Mouse (Mus musculus): Measurements from ENCODE around the gene Lck. TPM values are rescaled to one million over a fixed set of nuclear protein-coding genes. Genes with fewer than 3 reads are reported as not detected.

Gene Lck
- total RNA-seq, 2 experiments from 2014 or later: 2.8 to 6.2 TPM

DNA sequence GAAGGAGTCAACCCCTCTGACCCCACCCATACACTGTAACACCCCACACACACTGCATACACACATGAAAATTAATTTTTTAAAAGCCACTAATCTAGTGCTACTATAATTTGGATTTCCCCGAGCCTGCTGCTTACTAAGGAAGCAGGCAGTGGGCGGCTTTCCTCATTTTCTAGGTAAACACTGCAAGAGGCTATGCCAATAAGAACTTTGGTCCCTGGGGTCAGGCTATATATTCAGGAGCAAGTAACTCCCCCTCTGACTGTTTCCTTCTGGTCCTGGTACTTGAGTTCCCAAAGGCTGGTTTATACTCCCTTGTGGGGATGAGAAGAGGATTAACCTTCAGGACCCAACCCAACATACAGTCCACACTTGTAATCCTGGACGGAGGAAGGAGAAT lies 47.6 kb downstream of the Lck start:
- Histone ChIP-seq H3K27ac (no peak overlapping the region), H3K4me3 (no peak overlapping the region)
- no peak for DNase-seq (ENCODE audit: low spot score in 2 of 2)
- TF ChIP-seq CTCF (conservative IDR thresholded peaks at IDR 0.05): no peak

GRCm38 (mm10) chr4:129525338-129525737 lies 48.1 kb downstream of the Lck start:
- no peak for DNase-seq (ENCODE audit: low spot score in 2 of 2)
- no peak for TF ChIP-seq CTCF (conservative IDR thresholded peaks at IDR 0.05)

GRCm38 (mm10) chr4:129518519-129518918 lies 54.9 kb downstream of the Lck start:
- TF ChIP-seq CTCF (conservative IDR thresholded peaks at IDR 0.05): no peak
- H3K4me3 ChIP-seq: no peak overlapping the region
- no peak for DNase-seq (ENCODE audit: low spot score in 2 of 2)
- no peak overlapping the region for H3K27ac ChIP-seq

More at GRCm38 (mm10) chr4:129525338-129525737, 48.1 kb downstream of the Lck start:
- no peak overlapping the region for H3K4me3 ChIP-seq
- H3K27ac ChIP-seq: no peak overlapping the region

DNA sequence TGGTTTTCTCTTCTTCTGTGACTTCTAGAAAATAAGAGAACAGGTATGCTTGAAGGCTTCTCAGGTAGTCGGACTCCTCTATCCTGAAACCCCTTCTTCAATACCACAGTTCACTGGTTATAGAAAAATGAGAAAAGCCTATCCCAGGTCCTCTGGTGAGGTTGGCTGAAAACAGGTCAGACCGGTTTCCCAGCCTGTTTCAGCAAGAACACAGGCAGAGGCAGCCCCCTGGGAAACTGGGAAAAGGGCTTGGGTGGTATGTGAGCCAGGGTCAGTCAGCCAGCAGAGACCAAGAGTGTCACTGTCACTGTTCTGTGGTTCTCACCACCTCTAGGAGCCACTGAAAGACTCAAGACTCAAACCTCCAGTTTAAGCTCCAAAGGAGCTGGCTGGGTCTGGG lies 56.5 kb downstream of the Lck start:
- no peak for DNase-seq (ENCODE audit: low spot score in 2 of 2)
- no peak for TF ChIP-seq CTCF (conservative IDR thresholded peaks at IDR 0.05)
- Histone ChIP-seq H3K4me3 (no peak overlapping the region), H3K27ac (no peak overlapping the region)

GRCm38 (mm10) chr4:129514300-129514898 lies 59.0 kb downstream of the Lck start:
- H3K4me3 ChIP-seq: peak overlapping the region; percentile 64
- TF ChIP-seq CTCF (conservative IDR thresholded peaks at IDR 0.05): peak; percentile 91
- peak overlapping the region; percentile 87 for H3K27ac ChIP-seq
- DNase-seq (ENCODE audit: low spot score in 2 of 2): peak in 1 of 2 experiments; percentile 62

DNA sequence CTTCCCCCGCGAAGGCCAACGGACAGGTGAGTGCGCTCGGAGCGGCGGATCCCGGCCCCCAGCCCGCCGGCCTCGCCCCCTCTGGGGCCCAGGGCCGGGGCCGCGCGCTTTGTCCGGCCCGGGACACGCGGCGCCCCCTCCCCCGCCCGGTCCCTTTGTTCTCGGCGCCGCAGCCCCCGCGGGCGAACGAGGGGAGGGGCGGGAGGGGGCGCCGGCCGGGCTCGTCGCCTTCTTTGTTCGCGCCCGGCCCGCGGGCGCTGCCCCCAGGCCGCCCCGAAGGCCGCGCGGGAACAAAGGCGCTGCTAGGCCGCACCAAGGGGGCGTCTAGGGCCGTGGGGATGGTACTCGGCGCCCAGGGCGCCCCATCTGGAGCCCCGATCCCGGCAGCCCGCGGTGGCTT lies 59.5 kb downstream of the Lck start:
- H3K4me3 ChIP-seq: peak overlapping the region; percentile 64
- peak overlapping the region; percentile 87 for H3K27ac ChIP-seq
- DNase-seq (ENCODE audit: low spot score in 2 of 2): no peak
- no peak for TF ChIP-seq CTCF (conservative IDR thresholded peaks at IDR 0.05)

DNA sequence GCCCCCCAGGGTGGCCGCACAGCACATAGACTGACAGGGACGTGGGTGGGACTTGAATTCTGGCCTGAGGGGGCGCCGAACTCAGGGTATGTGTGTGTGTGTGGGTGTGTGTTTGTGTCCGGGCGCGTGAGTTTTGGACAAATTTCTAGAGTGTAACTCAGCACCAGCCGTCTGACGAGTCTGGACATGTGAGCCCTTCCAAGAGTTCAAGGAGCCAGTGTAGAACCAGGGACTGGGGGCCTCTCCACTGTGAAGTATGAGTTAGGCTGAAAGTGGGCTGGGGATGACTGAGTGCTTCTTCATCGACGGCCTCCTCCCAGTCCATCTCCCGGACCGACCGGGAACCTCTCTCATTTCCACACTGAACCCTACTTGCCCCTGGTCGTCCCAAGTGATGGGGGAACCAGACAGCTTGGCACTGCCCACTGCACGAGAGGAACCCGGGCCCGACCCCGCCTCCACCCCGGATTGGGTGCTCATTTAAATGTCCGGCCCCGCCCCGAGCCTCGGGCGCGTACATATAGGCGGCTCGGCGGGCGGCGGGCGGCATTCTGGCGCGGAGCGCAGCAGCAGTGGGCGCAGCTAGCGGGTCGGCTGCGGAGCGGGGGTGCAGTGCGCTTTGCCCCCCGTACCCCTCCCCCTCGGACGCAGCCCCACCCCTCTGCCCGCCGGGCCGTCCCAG lies 60.2 kb downstream of the Lck start, which contains the start of gene Marcksl1:
TSS of gene Marcksl1 (plus strand) at position 496 of the 682 bp plus-strand sequence.
- peak; percentile 81 for DNase-seq (ENCODE audit: low spot score in 2 of 2)
- no peak for TF ChIP-seq CTCF (conservative IDR thresholded peaks at IDR 0.05)
- H3K27ac ChIP-seq: peak within 1 kb of the TSS; percentile 87
- H3K4me3 ChIP-seq: peak within 1 kb of the TSS; percentile 64

- DNase-seq (ENCODE audit: low spot score in 2 of 2): no peak
- no peak for TF ChIP-seq CTCF (conservative IDR thresholded peaks at IDR 0.05)
- Histone ChIP-seq H3K4me3 (no peak overlapping the region), H3K27ac (peak overlapping the region; percentile 70)
Observed at GRCm38 (mm10) chr4:129511413-129512096, 61.9 kb downstream of the Lck start.

DNA sequence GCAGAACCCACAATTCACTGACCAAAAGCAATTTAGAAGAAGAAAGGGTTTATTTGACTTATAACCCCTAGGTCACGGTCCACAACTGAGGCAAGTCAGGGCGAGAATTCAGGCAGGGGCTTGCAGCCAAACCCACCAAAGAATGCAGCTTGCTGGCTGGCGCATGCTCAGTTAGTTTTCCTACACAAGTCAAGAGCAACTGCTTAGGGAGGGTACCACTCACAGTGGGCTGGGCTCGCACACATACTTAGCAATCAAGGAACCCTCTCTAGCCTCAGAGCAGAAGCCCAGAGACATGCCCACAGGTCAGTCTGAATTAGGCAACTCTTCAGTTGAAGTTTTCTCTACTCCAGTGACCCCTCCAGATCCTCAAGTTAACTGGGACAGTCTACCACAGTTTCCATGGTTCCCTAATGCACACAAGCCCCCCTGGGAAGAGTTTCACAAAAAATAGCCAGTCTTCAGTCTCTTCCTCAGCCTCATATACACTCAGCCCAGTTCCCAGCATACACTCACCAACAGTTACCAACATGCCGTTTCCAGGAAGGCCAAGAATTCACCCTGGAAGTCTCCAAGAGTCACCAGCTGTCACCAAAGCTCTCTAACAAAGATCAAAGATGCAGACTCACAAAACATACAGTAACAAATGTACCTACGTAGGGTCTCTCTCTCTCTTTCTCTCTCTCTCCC lies 62.6 kb downstream of the Lck start:
- DNase-seq (ENCODE audit: low spot score in 2 of 2): no peak
- peak overlapping the region; percentile 70 for H3K27ac ChIP-seq
- TF ChIP-seq CTCF (conservative IDR thresholded peaks at IDR 0.05): no peak
- no peak overlapping the region for H3K4me3 ChIP-seq

GRCm38 (mm10) chr4:129509650-129510049 lies 63.8 kb downstream of the Lck start:
- TF ChIP-seq CTCF (conservative IDR thresholded peaks at IDR 0.05): no peak
- H3K4me3 ChIP-seq: no peak overlapping the region
- DNase-seq (ENCODE audit: low spot score in 2 of 2): no peak
- no peak overlapping the region for H3K27ac ChIP-seq

DNA sequence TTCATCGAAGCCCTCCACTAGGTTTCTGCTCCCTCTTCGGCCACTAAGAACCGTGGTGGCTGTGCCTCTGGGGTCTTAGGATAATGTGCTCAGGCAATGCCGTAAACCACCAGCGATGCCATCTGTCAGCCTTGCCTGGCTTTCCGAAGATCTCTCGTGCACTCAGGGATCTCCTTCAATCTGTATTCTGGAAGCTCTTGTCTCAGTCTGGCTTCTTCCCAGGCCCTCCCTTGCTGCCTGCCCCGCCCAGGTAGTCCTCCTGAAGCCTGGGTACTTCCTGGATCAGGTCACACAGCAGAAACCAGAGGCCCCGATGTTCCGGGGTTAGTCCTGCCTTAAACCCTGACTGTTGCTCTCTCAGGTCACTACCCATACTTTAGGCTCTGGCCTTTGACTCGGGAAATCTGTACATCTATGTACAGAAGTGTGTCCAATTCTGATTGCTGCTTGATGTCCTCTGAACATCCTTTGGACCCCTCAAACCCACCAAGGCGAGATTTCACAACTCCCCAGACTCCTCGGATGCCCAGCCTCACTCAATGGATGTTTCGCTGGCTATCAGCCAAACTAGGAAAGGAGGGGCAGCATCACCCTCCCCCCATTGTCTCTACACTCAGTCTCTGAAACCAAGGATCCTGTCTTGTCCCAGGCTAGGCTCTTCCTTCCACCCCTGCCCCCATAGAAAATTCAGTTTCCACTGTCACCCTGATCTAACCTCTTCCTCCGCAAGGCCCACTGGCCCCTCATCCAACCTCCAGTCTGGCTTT lies 64.4 kb downstream of the Lck start:
- no peak for TF ChIP-seq CTCF (conservative IDR thresholded peaks at IDR 0.05)
- no peak for DNase-seq (ENCODE audit: low spot score in 2 of 2)
- no peak overlapping the region for H3K27ac ChIP-seq

GRCm38 (mm10) chr4:129508237-129508515 lies 65.3 kb downstream of the Lck start:
- H3K27ac ChIP-seq: no peak overlapping the region
- DNase-seq (ENCODE audit: low spot score in 2 of 2): no peak
- no peak for TF ChIP-seq CTCF (conservative IDR thresholded peaks at IDR 0.05)

More for the DNA sequence above, 64.4 kb downstream of the Lck start:
- H3K4me3 ChIP-seq: no peak overlapping the region

More at GRCm38 (mm10) chr4:129508237-129508515, 65.3 kb downstream of the Lck start:
- no peak overlapping the region for H3K4me3 ChIP-seq
